Mouse (Mus musculus) MEL (cell line): ENCODE measurements around the gene Enpp6. TPM values are rescaled to one million over a fixed set of nuclear protein-coding genes. Genes with fewer than 3 reads are reported as not detected.

Experiments used
- DNase-seq: peaks from one replicate; pipeline ENCODE4 v3.0.0; 2011; ENCODE audit warnings: low read depth, low spot score
- H3K27ac ChIP-seq: 2 replicates; pipeline ENCODE4 v1.5.1; 2012; ENCODE audit warnings: low read depth, mild to moderate bottlenecking, control low read depth, low read length, moderate library complexity; ENCODE audit not compliant: control insufficient read depth
- H3K27me3 ChIP-seq, 2 experiments: fragments of 150-350 bp in 1 of 2; sonication (generic) in 1 of 2; 2 replicates each; pipeline ENCODE4 v1.6.1; 2012; ENCODE audit warnings: low read length in 2 of 2, mild to moderate bottlenecking in 2 of 2, improper control_type of control experiment in 1 of 2, moderate library complexity in 1 of 2; ENCODE audit not compliant: insufficient read depth in 2 of 2, control insufficient read depth in 1 of 2
- H3K36me3 ChIP-seq, 2 experiments: 2 replicates each; pipeline ENCODE4 v1.6.1; 2012 to 2014; ENCODE audit warnings: low read length in 2 of 2, improper control_type of control experiment in 1 of 2, inconsistent platforms in 1 of 2, mild to moderate bottlenecking in 1 of 2; ENCODE audit not compliant: insufficient read depth in 2 of 2, control insufficient read depth in 1 of 2
- H3K4me1 ChIP-seq, 2 experiments: fragments of 150-350 bp in 1 of 2; sonication (generic) in 1 of 2; 2 replicates each; pipeline ENCODE4 v1.6.1; 2012; ENCODE audit warnings: low read length in 2 of 2, improper control_type of control experiment in 1 of 2, mild to moderate bottlenecking in 1 of 2; ENCODE audit not compliant: insufficient read depth in 2 of 2, control insufficient read depth in 1 of 2
- H3K4me3 ChIP-seq, 2 experiments: fragments of 150-350 bp in 1 of 2; sonication (generic) in 1 of 2; 2 replicates each; pipeline ENCODE4 v1.5.1; 2012; ENCODE audit warnings: low read depth in 2 of 2, low read length in 2 of 2, mild to moderate bottlenecking in 2 of 2, moderate library complexity in 2 of 2, control low read depth in 1 of 2, improper control_type of control experiment in 1 of 2; ENCODE audit not compliant: control insufficient read depth in 1 of 2, insufficient read depth in 1 of 2
- H3K79me2 ChIP-seq: 2 replicates; pipeline ENCODE4 v1.6.1; 2012; ENCODE audit warnings: mild to moderate bottlenecking, low read length, moderate library complexity; ENCODE audit not compliant: control insufficient read depth, poor library complexity, insufficient read depth
- H3K9ac ChIP-seq: 2 replicates; pipeline ENCODE4 v1.6.1; 2012; ENCODE audit warnings: low read depth, mild to moderate bottlenecking, control low read depth, low read length, moderate library complexity; ENCODE audit not compliant: control insufficient read depth, poor library complexity, severe bottlenecking
- H3K9me3 ChIP-seq: fragments of 150-350 bp; sonication (generic); replicated peaks from 2 replicates; pipeline ENCODE4 v1.6.1; 2012; ENCODE audit warnings: mild to moderate bottlenecking, low read length, improper control_type of control experiment, moderate library complexity; ENCODE audit not compliant: insufficient read depth
- CHD1 ChIP-seq: IDR thresholded peaks from 2 replicates; pipeline ENCODE4 v1.6.1; 2012; ENCODE audit warnings: low read depth, mild to moderate bottlenecking, inconsistent platforms, low read length, improper control_type of control experiment
- ELF1 ChIP-seq: IDR thresholded peaks from 2 replicates; pipeline ENCODE4 v1.6.1; 2014; ENCODE audit warnings: low read depth, mild to moderate bottlenecking, inconsistent platforms, low read length, improper control_type of control experiment, moderate library complexity
- EP300 ChIP-seq, 2 experiments: IDR thresholded peaks; 2 replicates each; pipeline ENCODE4 v1.6.1; 2011; ENCODE audit warnings: improper control_type of control experiment in 2 of 2, low read length in 2 of 2, low read depth in 1 of 2, mild to moderate bottlenecking in 1 of 2
- ETS1 ChIP-seq: IDR thresholded peaks from 2 replicates; pipeline ENCODE4 v1.6.1; 2012; ENCODE audit warnings: low read depth, mild to moderate bottlenecking, inconsistent platforms, low read length, improper control_type of control experiment, moderate library complexity
- GABPA ChIP-seq: IDR thresholded peaks from 2 replicates; pipeline ENCODE4 v1.6.1; 2012; ENCODE audit warnings: low read depth, mild to moderate bottlenecking, inconsistent platforms, low read length, improper control_type of control experiment, moderate library complexity
- MAFK ChIP-seq: IDR thresholded peaks from 2 replicates; pipeline ENCODE4 v1.6.1; 2011; ENCODE audit warnings: low read depth, mild to moderate bottlenecking, low read length, improper control_type of control experiment, borderline replicate concordance
- MAX ChIP-seq: IDR thresholded peaks from 2 replicates; pipeline ENCODE4 v1.6.1; 2011; ENCODE audit warnings: low read length, improper control_type of control experiment
- MAZ ChIP-seq: IDR thresholded peaks from 2 replicates; pipeline ENCODE4 v1.6.1; 2012; ENCODE audit warnings: low read depth, mild to moderate bottlenecking, inconsistent platforms, low read length, improper control_type of control experiment
- MEF2A ChIP-seq: IDR thresholded peaks from 2 replicates; pipeline ENCODE4 v1.6.1; 2014; ENCODE audit warnings: low read depth, mild to moderate bottlenecking, inconsistent platforms, low read length, improper control_type of control experiment; ENCODE audit not compliant: poor library complexity, insufficient replicate concordance, severe bottlenecking; ENCODE audit errors: extremely low read depth
- MYC ChIP-seq: IDR thresholded peaks from 2 replicates; pipeline ENCODE4 v1.6.1; 2011; ENCODE audit warnings: low read depth, mild to moderate bottlenecking, low read length, improper control_type of control experiment, moderate library complexity
- NRF1 ChIP-seq: IDR thresholded peaks from 2 replicates; pipeline ENCODE4 v1.6.1; 2014; ENCODE audit warnings: low read depth, mild to moderate bottlenecking, inconsistent platforms, low read length, improper control_type of control experiment, moderate library complexity; ENCODE audit not compliant: poor library complexity, insufficient read depth, severe bottlenecking
- POLR2A ChIP-seq, 2 experiments: IDR thresholded peaks; 2 replicates each; pipeline ENCODE4 v1.6.1; 2011 to 2012; ENCODE audit warnings: low read length in 2 of 2, mild to moderate bottlenecking in 2 of 2, control low read depth in 1 of 2, improper control_type of control experiment in 1 of 2, low read depth in 1 of 2, moderate library complexity in 1 of 2; ENCODE audit not compliant: control insufficient read depth in 1 of 2, insufficient read depth in 1 of 2, poor library complexity in 1 of 2
- POLR2AphosphoS2 ChIP-seq: IDR thresholded peaks from 2 replicates; pipeline ENCODE4 v1.6.1; 2011; ENCODE audit warnings: low read length, improper control_type of control experiment
- RAD21 ChIP-seq: IDR thresholded peaks from 2 replicates; pipeline ENCODE4 v1.6.1; 2011; ENCODE audit warnings: mild to moderate bottlenecking, low read depth, low read length, improper control_type of control experiment
- SMC3 ChIP-seq: IDR thresholded peaks from 2 replicates; pipeline ENCODE4 v1.6.1; 2011; ENCODE audit warnings: low read depth, low read length, improper control_type of control experiment
- TBP ChIP-seq: IDR thresholded peaks from 2 replicates; pipeline ENCODE4 v1.8.0; 2011; ENCODE audit warnings: low read depth, low read length, improper control_type of control experiment
- TCF12 ChIP-seq: IDR thresholded peaks from 2 replicates; pipeline ENCODE4 v1.6.1; 2014; ENCODE audit warnings: low read depth, mild to moderate bottlenecking, inconsistent platforms, low read length, improper control_type of control experiment, moderate library complexity
- UBTF ChIP-seq: IDR thresholded peaks from 2 replicates; pipeline ENCODE4 v1.6.1; 2012; ENCODE audit warnings: low read depth, mild to moderate bottlenecking, inconsistent platforms, low read length, improper control_type of control experiment, moderate library complexity, borderline replicate concordance; ENCODE audit not compliant: insufficient read depth
- USF1 ChIP-seq: IDR thresholded peaks from 2 replicates; pipeline ENCODE4 v1.6.1; 2014; ENCODE audit warnings: low read depth, mild to moderate bottlenecking, inconsistent platforms, low read length, improper control_type of control experiment, moderate library complexity
- USF2 ChIP-seq, 2 experiments: IDR thresholded peaks; 2 replicates each; pipeline ENCODE4 v1.6.1; 2011 to 2012; ENCODE audit warnings: improper control_type of control experiment in 2 of 2, low read length in 2 of 2, borderline replicate concordance in 1 of 2, inconsistent platforms in 1 of 2, low read depth in 1 of 2, mild to moderate bottlenecking in 1 of 2; ENCODE audit not compliant: insufficient read depth in 1 of 2
- ZC3H11A ChIP-seq: IDR thresholded peaks from 2 replicates; pipeline ENCODE4 v1.6.1; 2012; ENCODE audit warnings: low read depth, mild to moderate bottlenecking, inconsistent platforms, low read length, improper control_type of control experiment
- ZKSCAN1 ChIP-seq: IDR thresholded peaks from 2 replicates; pipeline ENCODE4 v1.6.1; 2012; ENCODE audit warnings: low read depth, mild to moderate bottlenecking, inconsistent platforms, low read length, improper control_type of control experiment, moderate library complexity
- ZMIZ1 ChIP-seq: IDR thresholded peaks from 2 replicates; pipeline ENCODE4 v1.6.1; 2012; ENCODE audit warnings: low read depth, mild to moderate bottlenecking, inconsistent platforms, low read length, improper control_type of control experiment, moderate library complexity
- polyA plus RNA-seq, 2 experiments: library from polyadenylated mRNA; stranded (reverse) in 1 of 2; unstranded in 1 of 2; fragments of >175 nt in 1 of 2; fragments of >200 nt in 1 of 2; gene quantifications; 2 replicates each; pipeline versions ENCODE4 v1.2.1 to v1.2.4; 2012; ENCODE audit warnings: low replicate concordance in 2 of 2, low read depth in 1 of 2; ENCODE audit not compliant: insufficient read length in 2 of 2, insufficient read depth in 1 of 2, missing spikeins in 1 of 2
- total RNA-seq: library from RNA; depleted of rRNA; stranded (reverse); fragments of 300-350 nt; gene quantifications from 2 replicates; pipeline ENCODE4 v1.2.3, GENCODE M21; 2012

Enpp6 gene
- total and polyA plus RNA-seq, 3 experiments, result not detected

DNA sequence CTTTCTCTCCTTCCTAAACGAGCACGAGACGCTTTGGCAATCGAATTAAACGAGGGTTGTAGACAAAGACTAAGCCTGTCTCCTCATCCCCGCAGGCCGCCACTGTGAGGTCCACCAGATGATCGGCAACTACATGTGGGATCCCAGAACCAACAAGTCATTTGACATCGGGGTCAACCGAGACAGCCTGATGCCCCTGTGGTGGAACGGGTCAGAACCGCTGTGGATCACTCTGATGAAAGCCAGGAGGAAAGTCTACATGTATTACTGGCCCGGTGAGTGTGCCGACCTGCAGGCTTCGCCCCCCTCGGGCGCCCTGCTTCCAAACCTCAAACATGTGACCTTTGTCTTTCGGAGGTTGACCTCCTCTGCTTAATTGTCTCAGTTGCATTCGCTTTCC, 43.6 kb downstream of the Enpp6 start:
- H3K4me3 ChIP-seq, result no peak overlapping the region
- TF ChIP-seq USF1, result no peak
- TF ChIP-seq MEF2A, result no peak
- TF ChIP-seq TBP, result no peak
- no peak for TF ChIP-seq UBTF
- TF ChIP-seq NRF1, result no peak
- no peak for TF ChIP-seq ZC3H11A
- no peak for TF ChIP-seq MYC
- TF ChIP-seq CHD1, result no peak
- TF ChIP-seq MAFK, result no peak
- no peak for TF ChIP-seq ETS1
- no peak for TF ChIP-seq ELF1
- no peak for TF ChIP-seq SMC3
- no peak for TF ChIP-seq GABPA
- TF ChIP-seq ZMIZ1, result no peak
- no peak for TF ChIP-seq USF2 (IDR thresholded peaks at IDR 0.05; ENCODE audit: borderline replicate concordance in 1 of 2, insufficient read depth in 1 of 2, low read depth in 1 of 2, low read length in 2 of 2)
- TF ChIP-seq POLR2AphosphoS2, result no peak
- no peak for TF ChIP-seq ZKSCAN1
- no peak for TF ChIP-seq EP300 (IDR thresholded peaks at IDR 0.05; ENCODE audit: low read depth in 1 of 2, low read length in 2 of 2)
- TF ChIP-seq RAD21, result no peak
- no peak overlapping the region for H3K9ac ChIP-seq
- no peaks in the 10 kb centered on the region for H3K27me3 ChIP-seq
- H3K79me2 ChIP-seq, result no peaks in the 10 kb centered on the region
- H3K9me3 ChIP-seq, result no peaks in the 10 kb centered on the region
- no peak for DNase-seq
- no peaks in the 10 kb centered on the region for H3K4me1 ChIP-seq
- no peak overlapping the region for H3K27ac ChIP-seq
- no peaks in the 10 kb centered on the region for H3K36me3 ChIP-seq

DNA sequence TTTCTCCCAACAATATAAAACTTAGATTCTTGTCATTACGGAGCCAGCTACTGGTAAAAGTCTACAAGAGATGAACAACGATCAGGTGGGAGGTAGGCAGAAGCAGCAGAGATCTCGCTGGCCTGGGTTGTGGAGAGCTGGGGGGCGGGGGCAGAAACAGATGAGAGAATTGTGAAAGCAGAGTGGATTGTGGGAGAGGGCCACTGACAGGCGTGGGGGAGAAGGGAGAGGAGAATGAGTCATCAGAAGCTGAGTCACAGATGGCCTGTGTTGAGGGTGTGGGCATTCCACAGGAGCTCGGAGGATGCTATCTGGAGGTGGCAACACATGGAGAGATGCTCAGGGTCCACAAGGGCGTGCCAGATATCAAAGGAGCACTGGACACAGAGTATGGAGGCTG, 45.4 kb downstream of the Enpp6 start:
- TF ChIP-seq MAZ (no peak), POLR2A (IDR thresholded peaks at IDR 0.05; ENCODE audit: control insufficient read depth in 1 of 2, insufficient read depth in 1 of 2, low read depth in 1 of 2, low read length in 2 of 2, poor library complexity in 1 of 2) (no peak), RAD21 (no peak), MAX (no peak), POLR2AphosphoS2 (no peak), TCF12 (no peak), MYC (no peak), ELF1 (no peak)
- H3K36me3 ChIP-seq, result no peaks in the 10 kb centered on the region
- no peak for DNase-seq
- no peaks in the 10 kb centered on the region for H3K9me3 ChIP-seq
- H3K4me3 ChIP-seq, result no peak overlapping the region
- no peaks in the 10 kb centered on the region for H3K27me3 ChIP-seq
- H3K27ac ChIP-seq, result no peak overlapping the region
- no peak overlapping the region for H3K9ac ChIP-seq
- no peaks in the 10 kb centered on the region for H3K4me1 ChIP-seq
- no peaks in the 10 kb centered on the region for H3K79me2 ChIP-seq
